Mouse (Mus musculus) hindbrain, embryonic 16.5 days (tissue): ENCODE measurements around the gene Omt2a. TPM values are rescaled to one million over a fixed set of nuclear protein-coding genes. Genes with fewer than 3 reads are reported as not detected.
A peak's percentile ranks its signal among the peaks of the same experiment; 100 is the strongest.
"Not testable (repeated sequence)": the region's sequence is repeated elsewhere in the genome, so short reads cannot be mapped to it uniquely, and the experiment has no call there.

Experiments used
- ATAC-seq: fragments of 200-750 bp; cut with Nextera tagmentation; 2 replicates; pipeline ENCODE4 v1.8.0; 2017; ENCODE audit warnings: moderate TSS enrichment, moderate library complexity
- H3K27ac ChIP-seq: fragments of 300-500 bp; sonication (generic); 2 replicates; pipeline ENCODE4 v1.5.1; 2014; ENCODE audit warnings: low read depth, mild to moderate bottlenecking, control low read depth, low read length, moderate library complexity
- H3K27me3 ChIP-seq: fragments of 300-500 bp; sonication (generic); replicated peaks from 2 replicates; pipeline ENCODE4 v1.6.1; 2014; ENCODE audit warnings: low read length; ENCODE audit not compliant: control insufficient read depth, insufficient read depth
- H3K36me3 ChIP-seq: fragments of 300-500 bp; sonication (generic); 2 replicates; pipeline ENCODE4 v1.6.1; 2014; ENCODE audit warnings: mild to moderate bottlenecking, low read length, moderate library complexity, mixed read lengths; ENCODE audit not compliant: control insufficient read depth, insufficient read depth
- H3K4me1 ChIP-seq: fragments of 300-500 bp; sonication (generic); 2 replicates; pipeline ENCODE4 v1.6.1; 2014; ENCODE audit warnings: low read depth, low read length; ENCODE audit not compliant: control insufficient read depth, insufficient read depth
- H3K4me2 ChIP-seq: fragments of 300-500 bp; sonication (generic); 2 replicates; pipeline ENCODE4 v1.6.1; 2014; ENCODE audit warnings: mild to moderate bottlenecking, low read length, control low read depth, moderate library complexity
- H3K4me3 ChIP-seq: fragments of 300-500 bp; sonication (generic); 2 replicates; pipeline ENCODE4 v1.5.1; 2014; ENCODE audit warnings: mild to moderate bottlenecking, low read length, control low read depth, moderate library complexity
- H3K9ac ChIP-seq: fragments of 300-500 bp; sonication (generic); 2 replicates; pipeline ENCODE4 v1.6.1; 2014; ENCODE audit warnings: low read depth, mild to moderate bottlenecking, control low read depth, low read length, moderate library complexity
- H3K9me3 ChIP-seq: fragments of 300-500 bp; sonication (generic); 2 replicates; pipeline ENCODE4 v1.6.1; 2014; ENCODE audit warnings: mild to moderate bottlenecking, low read length, moderate library complexity; ENCODE audit not compliant: control insufficient read depth
- WGBS: fragments of 180-500 bp; shearing (Covaris S2); extraction: QIAGEN DNeasy Blood & Tissue Kit; methylation state at CpG from one replicate; pipeline ENCODE4 v1.1.7; 2014; 5-methylcytosine and 5-hydroxymethylcytosine counted together
- polyA plus RNA-seq: library from polyadenylated mRNA; unstranded; fragments of >200 nt; fragmentation: Nextera tagmentation; extraction: Ambion mirVana; gene quantifications from 2 replicates; pipeline ENCODE4 v1.2.1, GENCODE M21; 2015

Gene Omt2a
- polyA plus RNA-seq, result not detected in 2 replicates

DNA sequence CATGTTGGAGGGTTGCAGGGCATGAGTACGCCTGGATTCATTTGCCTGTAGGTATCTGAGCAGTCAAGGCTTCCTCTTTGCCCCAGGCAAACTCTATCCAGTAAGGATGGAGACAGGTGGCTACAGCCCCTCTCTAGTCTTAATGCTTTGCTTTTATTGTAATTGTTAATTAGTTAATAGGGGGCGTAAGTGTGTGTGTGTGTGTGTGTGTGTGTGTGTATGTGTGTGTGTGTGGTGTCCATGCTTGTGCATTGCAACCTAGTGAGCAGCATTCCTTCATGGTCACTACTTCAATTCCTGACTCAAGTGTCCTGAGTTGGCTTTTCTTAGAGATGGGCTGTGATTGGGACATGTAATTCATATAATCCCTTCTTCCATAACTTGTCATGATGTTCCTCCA lies at the start of gene Omt2a:
Gene Omt2a, minus strand, starts transcription at position 101 of the 400 bp plus-strand sequence.
- 95% methylated on average over 2 of the region's 2 CpGs for WGBS
- H3K4me2 ChIP-seq, result no peak within 1 kb of the TSS
- H3K4me1 ChIP-seq, result no peaks in the 10 kb centered on the region
- H3K27ac ChIP-seq, result no peak within 1 kb of the TSS
- H3K4me3 ChIP-seq, result no peak within 1 kb of the TSS
- H3K9me3 ChIP-seq, result no peaks in the 10 kb centered on the region
- ATAC-seq, result no peak
- no peaks in the 10 kb centered on the region for H3K36me3 ChIP-seq
- no peak within 1 kb of the TSS for H3K9ac ChIP-seq
- H3K27me3 ChIP-seq, result no peaks in the 10 kb centered on the region

DNA sequence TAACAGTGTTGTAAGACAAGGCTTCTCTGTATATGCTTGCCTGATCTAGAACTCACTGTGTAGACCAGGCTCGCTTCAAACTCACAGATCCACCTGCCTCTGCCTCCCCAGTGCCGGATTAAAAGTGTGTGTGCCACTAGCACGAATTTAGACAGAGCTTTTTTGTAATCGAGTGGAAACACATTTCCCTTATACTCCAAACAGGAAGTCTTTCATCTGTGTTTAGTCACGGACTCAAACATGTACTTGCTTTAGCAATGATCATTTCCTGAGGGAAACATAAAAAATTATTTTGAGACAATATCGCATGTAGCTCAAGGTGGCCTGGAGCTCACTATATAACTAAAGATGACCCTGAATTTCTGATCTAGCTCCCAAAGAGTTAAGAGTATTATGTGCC lies 48.8 kb upstream of the Omt2a start:
- Histone ChIP-seq H3K27ac (no peak overlapping the region), H3K9me3 (no peaks in the 10 kb centered on the region), H3K27me3 (no peaks in the 10 kb centered on the region), H3K9ac (no peak overlapping the region), H3K4me3 (no peak overlapping the region), H3K4me1 (no peaks in the 10 kb centered on the region), H3K36me3 (no peaks in the 10 kb centered on the region), H3K4me2 (no peak overlapping the region)
- ATAC-seq, result no peak
- WGBS, result 79% methylated on average over 6 of the region's 6 CpGs

DNA sequence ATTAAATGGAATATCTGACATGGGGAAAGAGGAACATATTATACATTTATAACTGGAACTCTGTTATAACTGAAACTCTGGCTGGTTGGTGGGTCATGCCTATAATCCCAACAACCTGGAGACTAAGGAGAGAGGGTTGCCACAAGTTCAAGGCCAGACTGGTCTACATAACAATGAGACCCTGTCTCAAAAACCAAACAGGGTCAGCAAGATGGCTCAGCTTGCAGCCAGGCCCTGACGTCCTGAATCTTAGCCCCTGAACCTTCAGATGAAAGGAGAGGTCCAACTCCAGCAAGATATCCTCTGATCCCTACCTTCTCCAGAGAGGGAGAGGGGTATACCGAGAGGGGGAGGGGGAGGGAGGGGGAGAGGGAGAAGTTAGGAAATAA lies 45.9 kb upstream of the Omt2a start:
- ATAC-seq, result no peak
- Histone ChIP-seq H3K4me2 (no peak overlapping the region), H3K9me3 (no peaks in the 10 kb centered on the region), H3K36me3 (no peaks in the 10 kb centered on the region), H3K4me3 (no peak overlapping the region), H3K4me1 (no peaks in the 10 kb centered on the region), H3K27me3 (no peaks in the 10 kb centered on the region), H3K9ac (no peak overlapping the region), H3K27ac (no peak overlapping the region)
- 34% methylated on average over 2 of the region's 2 CpGs for WGBS

DNA sequence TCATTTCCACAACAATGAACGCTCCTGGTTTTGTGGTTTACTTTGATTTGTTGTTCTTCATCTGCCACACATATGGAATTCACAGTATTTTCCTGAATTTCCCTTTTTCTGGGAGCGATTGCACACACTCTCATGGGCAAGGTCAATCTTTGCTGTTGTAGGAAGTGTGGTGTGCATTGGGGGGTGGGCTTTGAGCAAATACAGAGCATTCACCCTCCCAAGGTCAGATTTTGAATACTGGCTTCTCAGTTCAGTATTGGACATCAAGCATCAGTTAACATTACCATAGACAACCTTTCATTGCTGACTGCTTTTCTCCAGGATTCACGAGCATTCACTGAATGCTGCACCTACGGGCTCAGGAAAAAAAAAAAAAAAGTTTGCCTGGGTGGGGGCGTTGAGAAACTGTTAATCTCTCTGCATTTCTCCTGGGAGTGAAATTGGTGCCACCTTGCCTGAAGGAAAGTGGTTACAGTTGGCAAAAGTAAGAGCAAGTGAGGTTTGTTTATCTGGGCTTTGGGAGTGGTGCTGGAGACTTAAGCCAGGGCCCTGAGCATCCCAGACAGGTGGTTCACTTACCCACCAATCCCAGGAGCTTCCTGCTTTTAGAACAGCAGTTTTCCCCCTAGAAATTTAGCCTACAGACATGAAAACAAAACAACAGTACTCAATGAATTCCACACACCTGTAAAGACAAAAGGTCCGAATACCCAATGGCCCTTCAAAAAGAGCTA lies 45.3 kb upstream of the Omt2a start:
- Histone ChIP-seq H3K27me3 (no peaks in the 10 kb centered on the region), H3K9me3 (no peaks in the 10 kb centered on the region), H3K9ac (no peak overlapping the region), H3K4me1 (no peaks in the 10 kb centered on the region), H3K4me3 (no peak overlapping the region), H3K4me2 (no peak overlapping the region), H3K36me3 (no peaks in the 10 kb centered on the region), H3K27ac (no peak overlapping the region)
- WGBS, result 85% methylated on average over 6 of the region's 6 CpGs
- ATAC-seq, result no peak

DNA sequence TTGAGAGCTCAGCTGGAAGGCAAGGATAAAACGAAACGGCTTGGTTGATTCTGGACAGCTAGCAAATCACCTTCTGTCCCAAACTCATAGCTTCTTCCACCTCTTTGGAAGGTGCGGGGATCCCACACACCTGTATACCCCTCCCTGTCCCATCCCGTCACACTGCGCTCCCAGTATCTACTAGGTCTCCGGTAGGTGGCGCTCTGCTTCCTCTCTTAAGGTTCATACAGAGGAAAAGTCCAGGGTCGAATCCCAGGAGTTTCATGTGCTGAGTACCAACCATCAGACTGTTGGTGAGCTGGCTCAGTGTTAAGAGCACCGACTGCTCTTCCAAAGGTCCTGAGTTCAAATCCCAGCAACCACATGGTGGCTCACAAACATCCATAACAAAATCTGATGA lies 43.5 kb upstream of the Omt2a start:
- Histone ChIP-seq H3K9ac (no peak overlapping the region), H3K4me1 (no peaks in the 10 kb centered on the region)
- 13% methylated on average over 9 of the region's 9 CpGs for WGBS

DNA sequence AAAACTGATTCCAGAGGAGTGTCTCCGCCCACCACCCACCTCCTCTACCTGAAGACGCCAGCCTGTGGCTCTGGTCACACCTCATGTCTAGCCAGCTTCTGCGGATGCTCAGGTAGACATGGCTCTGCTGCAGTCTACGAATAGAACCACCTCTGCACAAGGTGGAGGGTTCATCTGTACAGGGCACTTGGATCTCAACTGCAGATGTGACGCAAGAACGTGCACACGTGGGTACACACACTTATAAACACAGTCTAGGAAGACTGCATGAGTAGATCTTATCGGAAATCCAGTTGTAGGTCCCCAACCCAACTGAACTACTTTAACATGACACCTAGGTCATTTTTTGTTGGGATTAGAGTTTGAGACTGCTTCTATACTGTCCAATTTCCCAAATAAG lies 41.0 kb upstream of the Omt2a start, which contains the start of gene Gsta2:
Gene Gsta2, minus strand, starts transcription at position 178 of the 400 bp plus-strand sequence.
- Histone ChIP-seq H3K27me3 (no peaks in the 10 kb centered on the region), H3K4me3 (no peak within 1 kb of the TSS), H3K36me3 (no peaks in the 10 kb centered on the region), H3K4me2 (no peak within 1 kb of the TSS), H3K27ac (no peak within 1 kb of the TSS), H3K4me1 (no peaks in the 10 kb centered on the region), H3K9me3 (no peaks in the 10 kb centered on the region), H3K9ac (no peak within 1 kb of the TSS)
- no peak for ATAC-seq
- WGBS, result 92% methylated on average over 8 of the region's 8 CpGs

More for the DNA sequence above, 43.5 kb upstream of the Omt2a start:
- ATAC-seq, result peak; percentile 60; the same call in 1 of the 2 replicates
- H3K4me3 ChIP-seq, result no peak overlapping the region
- H3K36me3 ChIP-seq, result no peaks in the 10 kb centered on the region
- H3K9me3 ChIP-seq, result no peaks in the 10 kb centered on the region
- no peak overlapping the region for H3K27ac ChIP-seq
- no peak overlapping the region for H3K4me2 ChIP-seq
- H3K27me3 ChIP-seq, result no peaks in the 10 kb centered on the region

DNA sequence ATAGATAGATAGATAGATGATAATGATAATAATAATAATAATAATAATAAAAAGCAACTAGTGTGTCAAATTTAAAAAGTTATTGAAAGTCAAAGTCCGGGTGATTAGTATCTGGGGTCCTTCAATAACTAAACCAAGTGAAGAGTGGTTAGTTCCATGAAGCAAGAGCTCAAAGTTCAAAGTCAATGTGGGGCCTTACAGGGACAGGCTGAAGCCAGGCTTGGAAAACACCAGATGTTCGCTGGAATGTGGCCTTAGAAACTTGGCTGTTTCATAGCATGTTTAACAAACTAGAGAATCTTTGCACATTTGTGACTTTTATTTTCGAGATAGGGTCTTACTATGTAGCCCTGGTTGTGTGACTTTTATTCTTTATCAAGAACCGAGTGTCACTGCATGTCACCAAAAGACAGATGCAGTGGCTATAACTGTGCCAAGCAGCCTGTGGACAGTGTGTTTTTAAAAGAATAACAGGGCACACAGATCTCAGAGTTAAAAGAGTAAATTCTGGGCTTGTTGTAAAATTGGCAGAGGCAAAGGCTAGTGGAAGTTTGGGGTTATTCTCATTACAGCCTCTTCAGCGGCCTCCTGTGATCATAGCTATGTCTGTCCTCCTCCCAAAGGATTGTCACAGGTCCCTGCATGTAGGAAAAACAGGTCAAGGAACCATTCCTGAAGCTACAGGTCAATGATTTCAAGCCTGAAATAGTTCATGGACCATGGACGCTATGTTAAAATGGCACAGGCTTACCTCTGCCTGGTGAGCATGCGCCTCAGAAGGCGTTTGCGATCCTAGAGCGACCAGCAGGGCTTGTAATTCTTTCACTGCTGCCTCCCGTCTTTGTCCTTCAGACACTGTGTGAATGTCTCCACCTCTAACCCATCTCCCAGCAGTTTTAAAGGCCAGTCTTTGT lies 40.3 kb upstream of the Omt2a start:
- no peaks in the 10 kb centered on the region for H3K9me3 ChIP-seq
- 81% methylated on average over 11 of the region's 11 CpGs for WGBS
- no peaks in the 10 kb centered on the region for H3K4me1 ChIP-seq
- no peak for ATAC-seq
- H3K9ac ChIP-seq, result no peak overlapping the region
- no peak overlapping the region for H3K4me3 ChIP-seq
- no peak overlapping the region for H3K4me2 ChIP-seq
- no peaks in the 10 kb centered on the region for H3K27me3 ChIP-seq
- H3K36me3 ChIP-seq, result no peaks in the 10 kb centered on the region
- H3K27ac ChIP-seq, result no peak overlapping the region

DNA sequence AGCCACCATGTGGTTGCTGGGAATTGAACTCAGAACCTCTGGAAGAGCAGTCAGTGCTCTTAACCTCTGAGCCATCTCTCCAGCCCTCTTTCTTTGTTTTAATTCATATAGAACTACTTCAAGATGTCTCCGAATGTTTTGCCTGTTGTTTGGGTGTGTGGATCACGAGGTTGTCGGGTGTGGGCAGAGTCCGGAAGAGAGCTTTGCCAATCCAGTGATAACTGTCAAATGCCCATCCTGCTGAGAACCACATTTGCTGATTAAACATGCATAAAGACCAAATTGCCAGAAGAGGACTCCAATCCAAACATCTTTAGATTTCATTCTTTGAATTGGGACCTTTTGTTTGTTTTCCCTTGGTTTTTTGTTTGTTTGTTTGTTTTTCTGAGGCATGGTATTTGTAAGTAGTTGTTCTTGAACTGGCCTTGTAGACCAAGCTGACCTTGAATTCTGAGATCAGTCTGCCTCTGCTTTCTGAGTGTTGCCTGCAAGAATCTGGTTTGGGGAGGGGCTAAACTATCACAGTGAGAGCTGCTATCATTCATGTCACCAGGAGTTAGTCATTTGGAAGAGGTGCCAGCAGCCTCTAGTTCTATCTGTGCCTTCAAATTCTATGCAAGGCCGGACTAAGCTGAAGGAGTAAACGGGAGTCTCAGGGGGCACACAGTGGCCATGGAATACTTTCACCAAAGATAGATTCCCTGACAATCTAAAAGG lies 37.1 kb upstream of the Omt2a start:
- Histone ChIP-seq H3K4me3 (no peak overlapping the region), H3K9ac (no peak overlapping the region), H3K9me3 (no peaks in the 10 kb centered on the region), H3K36me3 (no peaks in the 10 kb centered on the region), H3K4me2 (no peak overlapping the region), H3K27ac (no peak overlapping the region), H3K27me3 (no peaks in the 10 kb centered on the region), H3K4me1 (no peaks in the 10 kb centered on the region)
- WGBS, result 84% methylated on average over 6 of the region's 6 CpGs
- no peak for ATAC-seq

DNA sequence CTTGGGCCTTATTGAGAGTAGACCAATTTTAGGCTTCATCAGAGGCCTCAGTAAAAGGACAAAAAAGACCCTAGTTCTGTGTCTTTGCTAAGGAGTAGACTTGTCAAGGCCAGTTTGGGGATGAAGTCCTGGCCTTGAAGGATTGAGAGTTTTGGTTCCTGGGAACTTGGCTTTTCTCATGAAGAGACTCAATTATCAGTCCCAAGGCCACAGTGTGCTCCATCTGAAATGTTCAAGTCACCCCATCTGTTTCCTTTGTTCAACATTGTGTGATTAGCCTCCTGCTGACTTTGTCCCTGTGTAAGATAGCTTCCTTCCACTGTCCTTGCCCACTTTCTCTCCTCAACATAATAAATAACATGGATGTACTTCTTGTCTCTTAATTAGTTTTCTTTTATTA lies 35.4 kb upstream of the Omt2a start:
- not testable (repeated sequence) for H3K4me2 ChIP-seq, H3K27ac ChIP-seq, H3K9ac ChIP-seq, H3K4me3 ChIP-seq, H3K9me3 ChIP-seq, ATAC-seq, H3K4me1 ChIP-seq, H3K36me3 ChIP-seq, H3K27me3 ChIP-seq
